Mouse (Mus musculus) CH12.LX (cell line): ENCODE measurements around the gene Chd1. TPM values are rescaled to one million over a fixed set of nuclear protein-coding genes. Genes with fewer than 3 reads are reported as not detected.

ENCODE experiments used
- DNase-seq: peaks from one replicate; pipeline ENCODE4 v3.0.0-alpha.2; 2013; ENCODE audit errors: extremely low read depth
- H3K27ac ChIP-seq: 2 replicates; pipeline ENCODE4 v1.5.1; 2012; ENCODE audit warnings: low read depth, mild to moderate bottlenecking, control low read depth, moderate library complexity; ENCODE audit not compliant: insufficient read depth
- H3K27me3 ChIP-seq: replicated peaks from 2 replicates; pipeline ENCODE3; 2012; ENCODE audit warnings: inconsistent platforms
- H3K36me3 ChIP-seq, 2 experiments: replicated peaks in 1 of 2; 2 replicates each; pipeline versions ENCODE3 to v1.6.1; 2012; ENCODE audit warnings: inconsistent platforms in 1 of 2, low read length in 1 of 2, mild to moderate bottlenecking in 1 of 2, mixed read lengths in 1 of 2, moderate library complexity in 1 of 2; ENCODE audit not compliant: control insufficient read depth in 1 of 2, insufficient read depth in 1 of 2
- H3K4me1 ChIP-seq, 2 experiments: 2 replicates each; pipeline ENCODE4 v1.6.1; 2012; ENCODE audit warnings: inconsistent platforms in 1 of 2, moderate library complexity in 1 of 2; ENCODE audit not compliant: insufficient read depth in 2 of 2, control insufficient read depth in 1 of 2
- H3K4me2 ChIP-seq: 2 replicates; pipeline ENCODE4 v1.6.1; 2012; ENCODE audit warnings: low read depth, mild to moderate bottlenecking, control low read depth; ENCODE audit not compliant: poor library complexity, insufficient read depth, severe bottlenecking
- H3K4me3 ChIP-seq, 3 experiments: fragments of 150-350 bp in 1 of 3; sonication (generic) in 1 of 3; replicated peaks in 1 of 3; 2 replicates each; pipeline versions ENCODE3 to v1.5.1; 2011 to 2012; ENCODE audit warnings: low read depth in 2 of 3, low read length in 2 of 3, mild to moderate bottlenecking in 2 of 3, moderate library complexity in 2 of 3, control low read depth in 1 of 3, improper control_type of control experiment in 1 of 3, inconsistent platforms in 1 of 3, mixed read lengths in 1 of 3; ENCODE audit not compliant: poor library complexity in 1 of 3
- H3K79me2 ChIP-seq: replicated peaks from 2 replicates; pipeline ENCODE4 v1.6.1; 2012; ENCODE audit warnings: mild to moderate bottlenecking, moderate library complexity; ENCODE audit not compliant: control insufficient read depth, poor library complexity, insufficient read depth, severe bottlenecking; ENCODE audit errors: extremely low read depth
- H3K9ac ChIP-seq: 2 replicates; pipeline ENCODE4 v1.6.1; 2012; ENCODE audit warnings: low read depth, mild to moderate bottlenecking, control low read depth, moderate library complexity; ENCODE audit not compliant: insufficient read depth
- H3K9me3 ChIP-seq: replicated peaks from 2 replicates; pipeline ENCODE3; 2012; ENCODE audit warnings: low read length, inconsistent platforms, mixed read lengths
- CHD1 ChIP-seq: IDR thresholded peaks from 2 replicates; pipeline ENCODE4 v1.6.1; 2012; ENCODE audit warnings: low read depth, low read length, improper control_type of control experiment, inconsistent platforms
- CHD2 ChIP-seq: IDR thresholded peaks from 2 replicates; pipeline ENCODE4 v1.6.1; 2011; ENCODE audit warnings: low read length, improper control_type of control experiment
- CTCF ChIP-seq, 2 experiments: IDR thresholded peaks in 1 of 2; conservative IDR thresholded peaks in 1 of 2; 2 replicates each; pipeline ENCODE4 v1.5.1; 2011 to 2012; ENCODE audit warnings: low read depth in 2 of 2, low read length in 2 of 2, improper control_type of control experiment in 1 of 2, inconsistent platforms in 1 of 2, mild to moderate bottlenecking in 1 of 2, moderate library complexity in 1 of 2
- ELF1 ChIP-seq: IDR thresholded peaks from 2 replicates; pipeline ENCODE4 v1.6.1; 2014; ENCODE audit warnings: low read depth, mild to moderate bottlenecking, inconsistent platforms, low read length, improper control_type of control experiment
- EP300 ChIP-seq: IDR thresholded peaks from 2 replicates; pipeline ENCODE4 v1.6.1; 2011; ENCODE audit warnings: low read length, improper control_type of control experiment
- ETS1 ChIP-seq: conservative IDR thresholded peaks from 2 replicates; pipeline ENCODE4 v1.6.1; 2012; ENCODE audit warnings: low read depth, mild to moderate bottlenecking, inconsistent platforms, low read length, improper control_type of control experiment, moderate library complexity
- GABPA ChIP-seq: IDR thresholded peaks from 2 replicates; pipeline ENCODE4 v1.6.1; 2012; ENCODE audit warnings: low read depth, low read length, improper control_type of control experiment, inconsistent platforms; ENCODE audit not compliant: insufficient replicate concordance
- JUND ChIP-seq: conservative IDR thresholded peaks from 2 replicates; pipeline ENCODE4 v1.6.1; 2011; ENCODE audit warnings: low read depth, low read length, improper control_type of control experiment
- KAT2A ChIP-seq: IDR thresholded peaks from 2 replicates; pipeline ENCODE4 v1.6.1; 2012; ENCODE audit warnings: low read length, improper control_type of control experiment, inconsistent platforms; ENCODE audit not compliant: insufficient replicate concordance
- MAFK ChIP-seq: IDR thresholded peaks from 2 replicates; pipeline ENCODE4 v1.6.1; 2011; ENCODE audit warnings: low read length, improper control_type of control experiment; ENCODE audit not compliant: insufficient replicate concordance
- MAX ChIP-seq: IDR thresholded peaks from 2 replicates; pipeline ENCODE4 v1.6.1; 2011; ENCODE audit warnings: low read length, improper control_type of control experiment
- MAZ ChIP-seq: IDR thresholded peaks from 2 replicates; pipeline ENCODE4 v1.6.1; 2012; ENCODE audit warnings: low read depth, mild to moderate bottlenecking, inconsistent platforms, low read length, improper control_type of control experiment, moderate library complexity
- MEF2A ChIP-seq: IDR thresholded peaks from 2 replicates; pipeline ENCODE4 v1.6.1; 2014; ENCODE audit warnings: low read depth, mild to moderate bottlenecking, inconsistent platforms, low read length, improper control_type of control experiment, borderline replicate concordance
- NELFE ChIP-seq: IDR thresholded peaks from 2 replicates; pipeline ENCODE4 v1.6.1; 2011; ENCODE audit warnings: low read depth, low read length, improper control_type of control experiment
- NRF1 ChIP-seq: IDR thresholded peaks from 2 replicates; pipeline ENCODE4 v1.6.1; 2014; ENCODE audit warnings: low read depth, mild to moderate bottlenecking, inconsistent platforms, low read length, improper control_type of control experiment, moderate library complexity
- POLR2A ChIP-seq: IDR thresholded peaks from 2 replicates; pipeline ENCODE4 v1.6.1; 2011; ENCODE audit warnings: low read depth, mild to moderate bottlenecking, improper control_type of control experiment, low read length
- RAD21 ChIP-seq: IDR thresholded peaks from 2 replicates; pipeline ENCODE4 v1.6.1; 2011; ENCODE audit warnings: low read depth, mild to moderate bottlenecking, low read length, improper control_type of control experiment, moderate library complexity
- SIN3A ChIP-seq: IDR thresholded peaks from 2 replicates; pipeline ENCODE4 v1.6.1; 2012; ENCODE audit warnings: low read length, improper control_type of control experiment, inconsistent platforms
- SMC3 ChIP-seq: IDR thresholded peaks from 2 replicates; pipeline ENCODE4 v1.6.1; 2011; ENCODE audit warnings: low read depth, low read length, improper control_type of control experiment
- TBP ChIP-seq: conservative IDR thresholded peaks from 2 replicates; pipeline ENCODE4 v1.6.1; 2011; ENCODE audit warnings: low read depth, low read length, improper control_type of control experiment
- TCF12 ChIP-seq: IDR thresholded peaks from 2 replicates; pipeline ENCODE4 v1.6.1; 2014; ENCODE audit warnings: low read depth, mild to moderate bottlenecking, inconsistent platforms, low read length, improper control_type of control experiment
- UBTF ChIP-seq: IDR thresholded peaks from 2 replicates; pipeline ENCODE4 v1.6.1; 2012; ENCODE audit warnings: low read depth, mild to moderate bottlenecking, inconsistent platforms, low read length, improper control_type of control experiment, moderate library complexity
- ZC3H11A ChIP-seq: IDR thresholded peaks from 2 replicates; pipeline ENCODE4 v1.6.1; 2012; ENCODE audit warnings: low read depth, mild to moderate bottlenecking, inconsistent platforms, low read length, improper control_type of control experiment
- ZKSCAN1 ChIP-seq: IDR thresholded peaks from 2 replicates; pipeline ENCODE4 v1.6.1; 2012; ENCODE audit warnings: low read depth, inconsistent platforms, low read length, improper control_type of control experiment, borderline replicate concordance
- ZMIZ1 ChIP-seq: IDR thresholded peaks from 2 replicates; pipeline ENCODE4 v1.6.1; 2012; ENCODE audit warnings: low read depth, mild to moderate bottlenecking, inconsistent platforms, low read length, improper control_type of control experiment
- ZNF384 ChIP-seq: IDR thresholded peaks from 2 replicates; pipeline ENCODE4 v1.6.1; 2012; ENCODE audit warnings: low read depth, low read length, improper control_type of control experiment, inconsistent platforms
- dilution Hi-C: fragments of 300-500 bp; cut with MboI; formaldehyde crosslinking; loops from 2 replicates; pipeline ENCODE4 v1.14.3; 2020; ENCODE audit warnings: low sequenced_read_pairs; ENCODE audit not compliant: extremely low pct_unique_long_range_greater_than_20kb, extremely low pct_ligation_motif_present
- in situ Hi-C: fragments of 300-500 bp; cut with MboI; formaldehyde crosslinking; loops from 3 replicates; pipeline ENCODE4 v1.14.3; 2019; ENCODE audit warnings: low sequenced_read_pairs, low pct_ligation_motif_present, low pct_unique_long_range_greater_than_20kb, mixed read lengths
- polyA plus RNA-seq: library from polyadenylated mRNA; unstranded; fragments of >175 nt; gene quantifications from 2 replicates; pipeline ENCODE4 v1.2.1, GENCODE M21; 2012; ENCODE audit warnings: low read depth; ENCODE audit not compliant: insufficient read length
- total RNA-seq, 2 experiments: library from RNA; depleted of rRNA; stranded (reverse); fragments of 300-350 nt in 1 of 2; fragments of >200 nt in 1 of 2; gene quantifications; 2 replicates each; pipeline ENCODE4 v1.2.3; 2012 to 2014

The Chd1 gene
- total and polyA plus RNA-seq, 3 experiments = 29.6 to 45.0 (median 32.0) TPM

- H3K9me3 ChIP-seq = no peaks in the 10 kb centered on the region
- peaks cover 4% of the 10 kb centered on the region for H3K79me2 ChIP-seq
- no peaks in the 10 kb centered on the region for H3K4me1 ChIP-seq
- in situ Hi-C loops = no loop called here
- H3K4me3 ChIP-seq = no peak overlapping the region
- DNase-seq = no peak
- peaks cover 48 to 79% of the 10 kb centered on the region in 2 experiments for H3K36me3 ChIP-seq
- H3K27me3 ChIP-seq = no peaks in the 10 kb centered on the region
- no peak overlapping the region for H3K27ac ChIP-seq
- no peak overlapping the region for H3K4me2 ChIP-seq
- TF ChIP-seq ELF1 (no peak), CHD2 (no peak), TBP (no peak), SIN3A (no peak), ZC3H11A (no peak), JUND (no peak)
- no peak overlapping the region for H3K9ac ChIP-seq
- dilution Hi-C loops = no loop called here
Measured at GRCm38 (mm10) chr17:15743379-15743778, 38.6 kb downstream of the Chd1 start.

GRCm38 (mm10) chr17:15746696-15747095 lies 41.9 kb downstream of the Chd1 start:
- Histone ChIP-seq H3K4me2 (no peak overlapping the region), H3K4me3 (no peak overlapping the region)
- dilution Hi-C loops = no loop called here
- TF ChIP-seq RAD21 = no peak
- no peak for TF ChIP-seq EP300
- TF ChIP-seq ZC3H11A = no peak
- no peak for TF ChIP-seq ELF1
- TF ChIP-seq TCF12 = no peak
- TF ChIP-seq KAT2A = no peak
- TF ChIP-seq, all 38 proteins: peak for 0
- Histone ChIP-seq H3K4me1 (peaks cover 0 to 6% of the 10 kb centered on the region in 2 experiments; a peak in 2 of 4 replicates), H3K36me3 (peaks cover 55 to 84% of the 10 kb centered on the region in 2 experiments), H3K9ac (no peak overlapping the region), H3K27me3 (no peaks in the 10 kb centered on the region), H3K27ac (no peak overlapping the region), H3K79me2 (peaks cover 4% of the 10 kb centered on the region), H3K9me3 (no peaks in the 10 kb centered on the region)
- in situ Hi-C loops = no loop called here
- no peak for DNase-seq

GRCm38 (mm10) chr17:15748022-15748421 lies 43.3 kb downstream of the Chd1 start:
- Histone ChIP-seq H3K9me3 (no peaks in the 10 kb centered on the region), H3K27me3 (no peaks in the 10 kb centered on the region), H3K9ac (no peak overlapping the region), H3K36me3 (peaks cover 53 to 81% of the 10 kb centered on the region in 2 experiments), H3K4me2 (no peak overlapping the region), H3K4me1 (peaks cover 0 to 9% of the 10 kb centered on the region in 2 experiments; a peak in 2 of 4 replicates), H3K79me2 (peaks cover 4% of the 10 kb centered on the region), H3K4me3 (no peak overlapping the region), H3K27ac (no peak overlapping the region)
- in situ Hi-C loops (no loop called here), dilution Hi-C loops (no loop called here)
- DNase-seq = no peak
- no peak for TF ChIP-seq MAFK
- TF ChIP-seq ETS1 = no peak
- TF ChIP-seq NELFE = no peak
- TF ChIP-seq SIN3A = no peak
- TF ChIP-seq MAZ = no peak
- no peak for TF ChIP-seq KAT2A
- TF ChIP-seq RAD21 = no peak
- TF ChIP-seq CTCF (conservative IDR thresholded peaks at IDR 0.05 in 1 of 2, IDR thresholded peaks at IDR 0.05 in 1 of 2; ENCODE audit: low read depth in 2 of 2, low read length in 2 of 2) = no peak
- no peak for TF ChIP-seq MAX
- no peak for TF ChIP-seq GABPA
- no peak for TF ChIP-seq ZMIZ1
- TF ChIP-seq JUND = no peak
- no peak for TF ChIP-seq SMC3
- TF ChIP-seq ZNF384 = no peak
- no peak for TF ChIP-seq CHD1
- TF ChIP-seq POLR2A = no peak
- TF ChIP-seq ZKSCAN1 = no peak
- TF ChIP-seq UBTF = no peak
- no peak for TF ChIP-seq MEF2A
- no peak for TF ChIP-seq NRF1
